Mouse (Mus musculus): Measurements from ENCODE around the gene Tbxas1. TPM values are rescaled to one million over a fixed set of nuclear protein-coding genes. Genes with fewer than 3 reads are reported as not detected.
A peak's percentile ranks its signal among the peaks of the same experiment; 100 is the strongest.

Gene Tbxas1
- polyA plus RNA-seq, 1 experiment from 2014 or later, result 3.4 TPM

DNA sequence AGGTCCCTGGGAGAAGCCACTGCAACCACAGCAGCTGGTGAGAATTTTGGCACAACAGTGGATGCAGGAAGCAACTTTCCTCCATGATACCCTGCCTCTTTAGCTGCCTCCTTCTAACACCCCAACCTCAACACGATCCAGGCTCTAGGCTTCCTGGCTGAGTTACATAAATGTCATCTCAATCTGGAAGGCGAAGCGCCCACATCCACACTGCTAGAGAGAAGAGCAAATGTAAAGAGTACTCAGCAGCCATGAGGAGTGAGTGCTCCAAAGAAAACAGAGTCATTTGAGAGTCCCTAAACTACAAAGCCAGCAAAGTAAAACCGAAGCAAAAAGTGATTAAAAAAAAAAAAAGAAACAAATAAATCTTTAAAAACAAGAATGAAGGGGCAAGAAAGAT is 229.4 kb downstream of the Tbxas1 start:
- no peak overlapping the region for H3K9ac ChIP-seq
- no peaks in the 10 kb centered on the region for H3K27me3 ChIP-seq (ENCODE audit: insufficient read depth, low read length)
- no peak overlapping the region for H3K27ac ChIP-seq (ENCODE audit: low read depth)
- H3K4me1 ChIP-seq (ENCODE audit: insufficient read depth), result no peaks in the 10 kb centered on the region
- DNase-seq (no peak), ATAC-seq (ENCODE audit: insufficient read depth) (no peak)
- no peak overlapping the region for H3K4me3 ChIP-seq (ENCODE audit: low read depth, low read length)
- no peaks in the 10 kb centered on the region for H3K36me3 ChIP-seq (ENCODE audit: insufficient read depth)
- WGBS, result 60% methylated on average over 4 of the region's 4 CpGs
- no peak for TF ChIP-seq CTCF (IDR thresholded peaks at IDR 0.05; ENCODE audit: low read depth)
- H3K9me3 ChIP-seq (ENCODE audit: low read depth, low read length), result no peaks in the 10 kb centered on the region
- H3K4me2 ChIP-seq, result no peak overlapping the region

DNA sequence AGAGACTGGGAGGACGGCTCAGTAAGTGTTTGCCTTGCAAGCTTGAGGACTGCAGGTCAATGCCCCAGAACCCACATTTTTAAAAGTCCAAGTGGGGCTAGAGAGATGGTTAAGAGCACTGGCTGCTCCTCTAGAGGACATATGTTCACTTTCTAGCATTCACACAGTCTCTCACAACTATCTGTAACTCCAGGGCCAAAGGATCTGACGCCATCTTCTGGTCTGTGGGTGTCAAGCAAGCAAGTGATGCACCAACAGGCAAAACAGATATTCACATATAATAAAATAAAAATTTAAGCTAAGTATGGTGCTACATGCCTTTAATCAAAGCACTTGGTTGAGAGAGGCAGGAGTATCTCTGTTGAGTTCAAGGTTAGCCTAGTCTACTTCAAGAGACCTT is 231.6 kb downstream of the Tbxas1 start:
- Histone ChIP-seq H3K9me3 (ENCODE audit: low read depth, low read length) (no peaks in the 10 kb centered on the region), H3K9ac (no peak overlapping the region), H3K36me3 (ENCODE audit: insufficient read depth) (no peaks in the 10 kb centered on the region), H3K4me2 (no peak overlapping the region), H3K27me3 (ENCODE audit: insufficient read depth, low read length) (no peaks in the 10 kb centered on the region), H3K27ac (ENCODE audit: low read depth) (no peak overlapping the region), H3K4me1 (ENCODE audit: insufficient read depth) (no peaks in the 10 kb centered on the region), H3K4me3 (ENCODE audit: low read depth, low read length) (no peak overlapping the region)
- WGBS, result 33% methylated on average over 2 of the region's 2 CpGs
- no peak for TF ChIP-seq CTCF (IDR thresholded peaks at IDR 0.05; ENCODE audit: low read depth)
- ATAC-seq (ENCODE audit: insufficient read depth) (no peak), DNase-seq (no peak)

DNA sequence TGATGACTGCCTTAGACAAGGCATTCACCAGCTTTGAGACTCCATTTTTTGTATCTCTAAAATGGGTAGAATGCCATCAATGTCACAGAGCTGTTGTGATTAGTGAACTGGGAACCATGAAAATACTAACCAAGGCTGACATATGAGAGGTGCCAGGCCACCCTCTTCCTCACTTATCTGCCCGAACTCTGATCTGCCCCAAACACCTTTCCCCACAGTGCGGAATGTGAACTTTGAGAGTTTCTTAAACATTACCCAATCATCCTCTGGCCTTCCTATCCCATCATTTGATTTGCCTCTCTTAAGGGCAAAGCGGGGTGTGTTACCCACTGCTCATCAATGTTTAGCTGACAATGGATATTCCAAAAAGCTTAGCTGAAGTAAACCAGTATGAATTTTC is 237.5 kb downstream of the Tbxas1 start:
- H3K4me1 ChIP-seq (ENCODE audit: insufficient read depth), result no peaks in the 10 kb centered on the region
- H3K9me3 ChIP-seq (ENCODE audit: low read depth, low read length), result no peaks in the 10 kb centered on the region
- no peak overlapping the region for H3K4me3 ChIP-seq (ENCODE audit: low read depth, low read length)
- 81% methylated on average over 3 of the region's 3 CpGs for WGBS
- no peak overlapping the region for H3K27ac ChIP-seq (ENCODE audit: low read depth)
- ATAC-seq (ENCODE audit: insufficient read depth), result no peak
- no peak for TF ChIP-seq CTCF (IDR thresholded peaks at IDR 0.05; ENCODE audit: low read depth)
- no peak overlapping the region for H3K9ac ChIP-seq
- H3K36me3 ChIP-seq (ENCODE audit: insufficient read depth), result no peaks in the 10 kb centered on the region
- H3K4me2 ChIP-seq, result no peak overlapping the region
- peaks cover 19% of the 10 kb centered on the region; the same call in 1 of the 2 replicates for H3K27me3 ChIP-seq (ENCODE audit: insufficient read depth, low read length)
- no peak for DNase-seq

DNA sequence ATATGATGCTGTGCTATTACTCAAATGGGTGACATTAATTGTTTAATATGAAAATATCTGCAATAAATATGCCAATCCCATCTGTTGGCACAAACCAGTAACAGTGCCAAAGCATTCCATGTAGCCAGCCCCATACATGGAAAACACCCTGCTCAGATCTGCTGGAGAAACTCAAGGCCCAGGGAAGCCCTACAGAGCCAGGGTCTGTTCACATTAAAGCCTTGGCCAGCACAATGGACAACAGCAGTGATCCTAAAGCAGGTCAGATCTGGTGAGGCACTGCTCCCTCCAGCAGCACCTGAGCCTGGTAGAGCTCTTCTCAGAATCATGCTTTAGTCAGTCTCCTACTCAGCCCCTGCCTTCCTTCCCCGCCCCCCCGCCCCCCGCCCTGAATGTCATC is 237.9 kb downstream of the Tbxas1 start:
- H3K9ac ChIP-seq, result no peak overlapping the region
- no peak overlapping the region for H3K4me2 ChIP-seq
- no peak for TF ChIP-seq CTCF (IDR thresholded peaks at IDR 0.05; ENCODE audit: low read depth)
- no peaks in the 10 kb centered on the region for H3K36me3 ChIP-seq (ENCODE audit: insufficient read depth)
- no peaks in the 10 kb centered on the region for H3K4me1 ChIP-seq (ENCODE audit: insufficient read depth)
- H3K27me3 ChIP-seq (ENCODE audit: insufficient read depth, low read length), result peaks cover 22% of the 10 kb centered on the region; the same call in 1 of the 2 replicates
- H3K9me3 ChIP-seq (ENCODE audit: low read depth, low read length), result no peaks in the 10 kb centered on the region
- DNase-seq (no peak), ATAC-seq (ENCODE audit: insufficient read depth) (no peak)
- 71% methylated on average over 3 of the region's 3 CpGs for WGBS
- no peak overlapping the region for H3K27ac ChIP-seq (ENCODE audit: low read depth)
- no peak overlapping the region for H3K4me3 ChIP-seq (ENCODE audit: low read depth, low read length)

DNA sequence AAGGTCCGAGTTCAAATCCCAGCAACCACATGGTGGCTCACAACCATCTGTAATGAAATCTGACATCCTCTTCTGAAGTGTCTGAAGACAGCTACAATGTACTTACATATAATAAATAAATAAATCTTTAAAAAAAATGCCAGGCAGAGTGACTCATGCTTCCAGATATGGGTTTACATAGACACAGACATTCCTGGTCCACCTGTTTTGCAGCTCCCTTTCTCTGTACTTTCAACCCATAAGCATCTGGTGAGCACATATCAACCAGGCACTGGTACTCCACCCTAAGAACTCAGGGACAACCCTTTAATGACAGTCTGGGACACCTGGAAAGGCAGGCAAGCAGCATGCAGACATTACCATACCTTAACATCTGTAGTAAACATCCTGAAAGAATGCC is 240.2 kb downstream of the Tbxas1 start:
- peaks cover 34% of the 10 kb centered on the region for H3K27me3 ChIP-seq (ENCODE audit: insufficient read depth, low read length)
- 81% methylated on average over 1 of the region's 1 CpGs for WGBS

DNA sequence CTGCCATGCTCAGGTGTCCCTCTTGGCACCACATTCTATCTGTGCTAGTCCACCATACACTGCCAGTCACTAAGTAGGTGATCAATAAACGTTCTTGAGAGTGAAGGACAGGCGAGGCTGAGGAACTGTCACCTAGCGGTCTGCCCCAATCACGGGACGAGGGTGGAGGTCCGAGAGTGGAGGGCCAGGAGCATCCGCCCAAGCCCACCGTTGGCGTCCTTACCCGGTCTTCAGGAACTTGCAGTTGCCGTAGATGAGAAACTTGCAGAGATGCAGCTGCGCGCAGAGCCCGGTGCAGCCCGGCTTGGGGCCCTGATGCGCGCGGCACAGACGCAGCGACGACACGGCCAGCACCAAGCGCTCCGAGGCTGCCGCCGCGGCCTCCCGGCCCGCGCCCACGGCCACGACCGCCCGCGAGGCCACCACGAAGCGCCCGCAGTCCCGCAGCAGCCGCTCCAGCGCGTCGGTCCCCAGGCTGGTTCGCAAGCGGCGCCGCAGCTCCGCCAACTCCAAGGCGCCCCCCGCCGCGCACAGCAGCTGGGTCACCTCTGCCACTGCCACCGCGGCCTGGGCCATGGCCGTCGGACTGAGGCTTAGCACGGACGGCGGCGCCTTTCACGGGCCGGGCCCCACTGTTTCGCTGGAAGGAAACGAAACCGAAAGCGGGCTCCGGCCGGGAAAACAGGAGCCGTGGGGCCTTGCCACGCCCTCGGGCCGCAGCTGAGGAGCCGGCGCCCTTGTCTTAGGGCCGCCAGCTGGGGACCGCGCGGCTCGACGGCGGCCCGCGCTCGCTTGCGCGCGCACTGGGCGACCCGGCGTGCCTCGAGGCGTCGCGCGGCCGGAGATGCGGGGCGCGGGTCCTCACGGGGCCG is 242.6 kb downstream of the Tbxas1 start, which contains the start of gene Parp12:
Parp12 (minus strand) TSS at position 766 of the 872 bp plus-strand sequence.
- ATAC-seq (ENCODE audit: insufficient read depth), result peak; percentile 89
- no peak for TF ChIP-seq CTCF (IDR thresholded peaks at IDR 0.05; ENCODE audit: low read depth)
- H3K9me3 ChIP-seq (ENCODE audit: low read depth, low read length), result peaks cover 8% of the 10 kb centered on the region; the same call in 1 of the 2 replicates
- WGBS, result 1% methylated on average over 101 of the region's 101 CpGs
- peak; percentile 87 for DNase-seq
- H3K4me1 ChIP-seq (ENCODE audit: insufficient read depth), result no peaks in the 10 kb centered on the region
- H3K36me3 ChIP-seq (ENCODE audit: insufficient read depth), result no peaks in the 10 kb centered on the region
- H3K4me3 ChIP-seq (ENCODE audit: low read depth, low read length), result peak within 1 kb of the TSS; percentile 80
- peak within 1 kb of the TSS; percentile 73 for H3K9ac ChIP-seq
- H3K4me2 ChIP-seq, result peak within 1 kb of the TSS; percentile 76
- H3K27ac ChIP-seq (ENCODE audit: low read depth), result peak within 1 kb of the TSS; percentile 50; the same call in 1 of the 2 replicates
- peaks cover 34% of the 10 kb centered on the region for H3K27me3 ChIP-seq (ENCODE audit: insufficient read depth, low read length)

More for the DNA sequence above, 240.2 kb downstream of the Tbxas1 start:
- ATAC-seq (ENCODE audit: insufficient read depth) (no peak), DNase-seq (no peak)
- H3K9me3 ChIP-seq (ENCODE audit: low read depth, low read length), result peaks cover 8% of the 10 kb centered on the region; the same call in 1 of the 2 replicates
- no peaks in the 10 kb centered on the region for H3K4me1 ChIP-seq (ENCODE audit: insufficient read depth)
- no peak overlapping the region for H3K4me3 ChIP-seq (ENCODE audit: low read depth, low read length)
- H3K4me2 ChIP-seq, result no peak overlapping the region
- H3K9ac ChIP-seq, result no peak overlapping the region
- H3K36me3 ChIP-seq (ENCODE audit: insufficient read depth), result no peaks in the 10 kb centered on the region
- no peak overlapping the region for H3K27ac ChIP-seq (ENCODE audit: low read depth)
- no peak for TF ChIP-seq CTCF (IDR thresholded peaks at IDR 0.05; ENCODE audit: low read depth)

DNA sequence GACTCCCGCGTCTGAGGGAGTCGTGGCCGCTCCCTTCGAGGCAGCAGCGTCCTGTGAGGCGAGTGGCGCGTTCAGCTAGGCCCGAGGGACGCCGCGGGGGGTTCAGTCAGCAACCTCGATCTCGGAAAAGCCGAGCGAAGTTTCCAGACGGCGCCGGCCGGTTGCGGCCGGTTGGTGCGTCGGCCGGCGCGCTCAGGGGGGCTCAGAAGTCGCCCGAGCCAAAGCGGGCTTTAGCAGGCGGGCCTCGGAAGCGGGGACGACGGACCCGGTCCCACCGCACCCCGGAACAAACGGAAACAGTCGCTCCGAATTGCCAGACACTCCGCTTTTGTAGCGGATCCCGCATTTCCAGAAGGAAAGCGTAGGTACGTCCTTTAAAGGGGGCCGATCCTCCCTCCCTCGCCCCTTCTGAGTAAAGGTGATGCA is 243.3 kb downstream of the Tbxas1 start:
- Histone ChIP-seq H3K9me3 (ENCODE audit: low read depth, low read length) (peaks cover 8% of the 10 kb centered on the region; the same call in 1 of the 2 replicates), H3K4me2 (peak overlapping the region; percentile 76), H3K27me3 (ENCODE audit: insufficient read depth, low read length) (peaks cover 34% of the 10 kb centered on the region), H3K4me3 (ENCODE audit: low read depth, low read length) (peak overlapping the region; percentile 80), H3K4me1 (ENCODE audit: insufficient read depth) (no peaks in the 10 kb centered on the region), H3K36me3 (ENCODE audit: insufficient read depth) (no peaks in the 10 kb centered on the region), H3K27ac (ENCODE audit: low read depth) (no peak overlapping the region), H3K9ac (peak overlapping the region; percentile 73)
- ATAC-seq (ENCODE audit: insufficient read depth) (peak; percentile 33), DNase-seq (no peak)
- WGBS, result 12% methylated on average over 49 of the region's 49 CpGs
- no peak for TF ChIP-seq CTCF (IDR thresholded peaks at IDR 0.05; ENCODE audit: low read depth)

Data from lung, embryonic 14.5 days (tissue).